Comparison of ENCODE assay signal across 8 mouse cellular contexts in the genomic region with DNA sequence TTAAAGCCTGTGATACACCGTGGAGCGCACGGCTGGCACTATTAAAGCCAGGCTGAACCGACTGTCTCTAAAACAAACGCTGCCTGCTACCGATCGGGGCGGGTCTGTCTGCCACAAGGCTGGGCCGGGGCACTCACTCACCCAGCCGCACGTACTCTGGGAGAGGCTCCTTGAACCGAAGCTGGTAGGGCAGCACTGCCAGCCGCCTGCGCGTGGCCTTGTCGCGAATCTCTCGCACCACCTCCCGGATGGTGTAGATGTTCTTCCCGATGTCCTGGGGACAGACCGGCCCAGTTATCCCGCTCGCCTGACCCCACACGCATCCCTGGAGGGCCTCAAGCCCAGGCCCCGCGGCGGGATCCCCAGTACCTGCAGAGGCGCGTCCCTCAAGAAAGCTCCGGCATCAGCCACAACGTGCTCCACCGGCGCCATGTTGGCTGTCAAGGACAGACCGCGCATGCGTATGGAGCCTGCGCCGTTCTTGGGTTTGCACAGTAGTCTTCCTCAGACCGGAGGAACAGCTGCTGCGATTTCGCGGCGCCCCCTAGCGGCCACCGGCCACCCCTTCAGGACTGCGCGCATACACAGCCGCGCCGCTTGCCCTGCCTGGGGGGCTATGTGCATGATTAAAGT. TPM values are rescaled to one million over a fixed set of nuclear protein-coding genes. Genes with fewer than 3 reads are reported as not detected.
DNase-seq lines count a peak whose midpoint lies in the region; ATAC-seq lines count a peak whose summit lies in the region.

A gene (minus strand): TSS at position 455 of the 633 bp plus-strand sequence.

- no peaks in the 10 kb centered on the region for H3K27me3 ChIP-seq in heart, embryonic 14.5 days (ENCODE audit: control insufficient read depth, insufficient read depth, low read length)
- no peaks in the 10 kb centered on the region for H3K27me3 ChIP-seq in liver, embryonic 13.5 days
- no peaks in the 10 kb centered on the region for H3K27me3 ChIP-seq in stomach, embryonic 16.5 days (ENCODE audit: control insufficient read depth, insufficient read depth, low read length)

- H3K4me3 ChIP-seq in brown adipose tissue, adult 24 weeks (ENCODE audit: insufficient read depth, low read depth, low read length), result peak within 1 kb of the TSS; percentile 90
- H3K4me3 ChIP-seq in heart, embryonic 14.5 days (ENCODE audit: control insufficient read depth in 1 of 2, insufficient read depth in 1 of 2, low read depth in 1 of 2, low read length in 2 of 2), result peak within 1 kb of the TSS; percentile 78 to 88
- peak within 1 kb of the TSS; percentile 80 for H3K4me3 ChIP-seq in liver, embryonic 13.5 days (replicated peaks)
- H3K4me3 ChIP-seq in stomach, embryonic 16.5 days (replicated peaks; ENCODE audit: low read length), result peak within 1 kb of the TSS; percentile 91

- no peaks in the 10 kb centered on the region for H3K4me1 ChIP-seq in brown adipose tissue, adult 24 weeks (ENCODE audit: control insufficient read depth, insufficient read depth, insufficient read length, low read length)
- H3K4me1 ChIP-seq in heart, embryonic 14.5 days (ENCODE audit: control insufficient read depth in 2 of 2, insufficient read depth in 2 of 2, low read length in 2 of 2), result peaks cover 0 to 10% of the 10 kb centered on the region in 2 experiments; a peak in 2 of 4 replicates
- peaks cover 39% of the 10 kb centered on the region for H3K4me1 ChIP-seq in liver, embryonic 13.5 days (replicated peaks)
- peaks cover 16% of the 10 kb centered on the region for H3K4me1 ChIP-seq in stomach, embryonic 16.5 days (ENCODE audit: control insufficient read depth, insufficient read depth, low read length)

- peak; percentile 99 for DNase-seq in CD4-positive, CD25-positive, alpha-beta regulatory T cell, adult 2 months (ENCODE audit: low read depth, low spot score)
- DNase-seq in fibroblast of lung, adult 2 months (ENCODE audit: low read depth), result peak; percentile 87
- DNase-seq in kidney, postnatal 14 days, result peak; percentile 97
- peak; percentile 96 for DNase-seq in liver, embryonic 13.5 days
- peak; percentile 98 for DNase-seq in neural tube, embryonic 10.5 days (ENCODE audit: extremely low spot score, low spot score)

- H3K9ac ChIP-seq in heart, embryonic 14.5 days (ENCODE audit: low read length), result peak within 1 kb of the TSS; percentile 89
- peak within 1 kb of the TSS; percentile 86 for H3K9ac ChIP-seq in liver, embryonic 13.5 days
- peak within 1 kb of the TSS; percentile 91 for H3K9ac ChIP-seq in stomach, embryonic 16.5 days (ENCODE audit: low read length)

- H3K9me3 ChIP-seq in heart, embryonic 14.5 days (ENCODE audit: control insufficient read depth, low read length), result no peaks in the 10 kb centered on the region
- no peaks in the 10 kb centered on the region for H3K9me3 ChIP-seq in liver, embryonic 13.5 days (replicated peaks)
- H3K9me3 ChIP-seq in stomach, embryonic 16.5 days (replicated peaks; ENCODE audit: control insufficient read depth, low read length), result no peaks in the 10 kb centered on the region

- H3K4me2 ChIP-seq in heart, embryonic 14.5 days (ENCODE audit: low read length), result peak within 1 kb of the TSS; percentile 82
- H3K4me2 ChIP-seq in liver, embryonic 13.5 days, result peak within 1 kb of the TSS; percentile 90
- H3K4me2 ChIP-seq in stomach, embryonic 16.5 days (ENCODE audit: low read depth, low read length), result peak within 1 kb of the TSS; percentile 84

- no peak within 1 kb of the TSS for H3K27ac ChIP-seq in brown adipose tissue, adult 24 weeks (replicated peaks; ENCODE audit: low read depth, low read length)
- H3K27ac ChIP-seq in heart, embryonic 14.5 days (replicated peaks in 1 of 2; ENCODE audit: control insufficient read depth in 1 of 2, insufficient read depth in 1 of 2, low read depth in 2 of 2, low read length in 2 of 2), result peak within 1 kb of the TSS; percentile 38 to 61
- peak within 1 kb of the TSS; percentile 84 for H3K27ac ChIP-seq in liver, embryonic 13.5 days
- peak within 1 kb of the TSS; percentile 79 for H3K27ac ChIP-seq in stomach, embryonic 16.5 days (ENCODE audit: low read length)

- peak; percentile 98 for ATAC-seq in heart, embryonic 14.5 days (ENCODE audit: insufficient number of reproducible peaks, insufficient read depth, low FRiP score, low read depth)
- ATAC-seq in liver, embryonic 13.5 days (ENCODE audit: low read depth), result peak; percentile 96
- ATAC-seq in stomach, embryonic 16.5 days (ENCODE audit: insufficient read depth, low FRiP score), result peak; percentile 99

- under 1% methylated on average over 50 of the region's 50 CpGs for WGBS in heart, embryonic 14.5 days
- under 1% methylated on average over 50 of the region's 50 CpGs for WGBS in liver, embryonic 13.5 days (ENCODE audit: insufficient replicate concordance)
- WGBS in stomach, embryonic 16.5 days, result under 1% methylated on average over 50 of the region's 50 CpGs

- H3K36me3 ChIP-seq in heart, embryonic 14.5 days (ENCODE audit: control insufficient read depth, insufficient read depth, low read length), result peaks cover 37% of the 10 kb centered on the region
- peaks cover 35% of the 10 kb centered on the region for H3K36me3 ChIP-seq in liver, embryonic 13.5 days
- no peaks in the 10 kb centered on the region for H3K36me3 ChIP-seq in stomach, embryonic 16.5 days (ENCODE audit: control insufficient read depth, insufficient read depth, low read length)

RNA-seq across cellular contexts. Expression of the gene that starts here (rescaled TPM):
- polyA plus RNA-seq in brown adipose tissue, adult 24 weeks (2012; ENCODE audit: insufficient read depth, insufficient read length, missing spikeins), result 11.1 and 13.4 TPM in 2 replicates
- polyA plus RNA-seq in heart, embryonic 14.5 days (2014; fragmentation: Nextera tagmentation; extraction: Ambion mirVana), result 41.2 and 41.8 TPM in 2 replicates
- 47.8 and 52.0 TPM in 2 replicates for polyA plus RNA-seq in liver, embryonic 13.5 days (2015; fragmentation: Nextera tagmentation; extraction: Ambion mirVana)
- 72.7 and 73.5 TPM in 2 replicates for polyA plus RNA-seq in stomach, embryonic 16.5 days (2015; fragmentation: Nextera tagmentation; extraction: Ambion mirVana)
